Mouse (Mus musculus): ENCODE data around the gene Pcsk5. TPM values are rescaled to one million over a fixed set of nuclear protein-coding genes. Genes with fewer than 3 reads are reported as not detected.

Pcsk5 gene
- polyA plus RNA-seq, 1 experiment: 1.2 TPM

GRCm38 (mm10) chr19:17514456-17514855 lies 323.0 kb downstream of the Pcsk5 start:
- no peak for DNase-seq (ENCODE audit: low read depth in 1 of 2, low spot score in 2 of 2)
- WGBS: 76% methylated on average over 3 of the region's 3 CpGs
- Histone ChIP-seq H3K27me3 (ENCODE audit: control insufficient read depth, insufficient read depth, low read length) (no peaks in the 10 kb centered on the region), H3K4me3 (ENCODE audit: extremely low read depth, insufficient read depth, insufficient read length) (no peak overlapping the region), H3K4me1 (ENCODE audit: control insufficient read depth, insufficient read depth, insufficient read length) (no peaks in the 10 kb centered on the region), H3K36me3 (ENCODE audit: control insufficient read depth, insufficient read depth, low read length) (no peaks in the 10 kb centered on the region), H3K27ac (ENCODE audit: insufficient read depth, low read length) (no peak overlapping the region)
- TF ChIP-seq POLR2A (IDR thresholded peaks at IDR 0.05; ENCODE audit: low read depth, low read length) (no peak), CTCF (IDR thresholded peaks at IDR 0.05; ENCODE audit: extremely low read depth, insufficient read depth, insufficient read length, insufficient replicate concordance) (no peak)

- Histone ChIP-seq H3K4me3 (ENCODE audit: extremely low read depth, insufficient read depth, insufficient read length) (no peak overlapping the region), H3K4me1 (ENCODE audit: control insufficient read depth, insufficient read depth, insufficient read length) (no peaks in the 10 kb centered on the region), H3K36me3 (ENCODE audit: control insufficient read depth, insufficient read depth, low read length) (no peaks in the 10 kb centered on the region), H3K27ac (ENCODE audit: insufficient read depth, low read length) (no peak overlapping the region), H3K27me3 (ENCODE audit: control insufficient read depth, insufficient read depth, low read length) (no peaks in the 10 kb centered on the region)
- no peak for DNase-seq (ENCODE audit: low read depth in 1 of 2, low spot score in 2 of 2)
- TF ChIP-seq POLR2A (IDR thresholded peaks at IDR 0.05; ENCODE audit: low read depth, low read length) (no peak), CTCF (IDR thresholded peaks at IDR 0.05; ENCODE audit: extremely low read depth, insufficient read depth, insufficient read length, insufficient replicate concordance) (no peak)
- 60% methylated on average over 5 of the region's 5 CpGs for WGBS
Observed at GRCm38 (mm10) chr19:17511283-17511682, 326.1 kb downstream of the Pcsk5 start.

GRCm38 (mm10) chr19:17504212-17504611 lies 333.2 kb downstream of the Pcsk5 start:
- Histone ChIP-seq H3K36me3 (ENCODE audit: control insufficient read depth, insufficient read depth, low read length) (no peaks in the 10 kb centered on the region), H3K4me3 (ENCODE audit: extremely low read depth, insufficient read depth, insufficient read length) (no peak overlapping the region), H3K4me1 (ENCODE audit: control insufficient read depth, insufficient read depth, insufficient read length) (no peaks in the 10 kb centered on the region), H3K27me3 (ENCODE audit: control insufficient read depth, insufficient read depth, low read length) (no peaks in the 10 kb centered on the region), H3K27ac (ENCODE audit: insufficient read depth, low read length) (no peak overlapping the region)
- no peak for DNase-seq (ENCODE audit: low read depth in 1 of 2, low spot score in 2 of 2)
- TF ChIP-seq POLR2A (IDR thresholded peaks at IDR 0.05; ENCODE audit: low read depth, low read length): no peak
- TF ChIP-seq CTCF (IDR thresholded peaks at IDR 0.05; ENCODE audit: extremely low read depth, insufficient read depth, insufficient read length, insufficient replicate concordance): no peak
- 75% methylated on average over 6 of the region's 6 CpGs for WGBS

GRCm38 (mm10) chr19:17498586-17499235 lies 338.7 kb downstream of the Pcsk5 start:
- H3K4me3 ChIP-seq (ENCODE audit: extremely low read depth, insufficient read depth, insufficient read length): no peak overlapping the region
- no peaks in the 10 kb centered on the region for H3K27me3 ChIP-seq (ENCODE audit: control insufficient read depth, insufficient read depth, low read length)
- no peaks in the 10 kb centered on the region for H3K4me1 ChIP-seq (ENCODE audit: control insufficient read depth, insufficient read depth, insufficient read length)
- TF ChIP-seq CTCF (IDR thresholded peaks at IDR 0.05; ENCODE audit: extremely low read depth, insufficient read depth, insufficient read length, insufficient replicate concordance) (no peak), POLR2A (IDR thresholded peaks at IDR 0.05; ENCODE audit: low read depth, low read length) (no peak)
- DNase-seq (ENCODE audit: low read depth in 1 of 2, low spot score in 2 of 2): no peak
- no peaks in the 10 kb centered on the region for H3K36me3 ChIP-seq (ENCODE audit: control insufficient read depth, insufficient read depth, low read length)
- no peak overlapping the region for H3K27ac ChIP-seq (ENCODE audit: insufficient read depth, low read length)
- whole genome bisulfite sequencing: 85% methylated on average over 7 of the region's 7 CpGs

GRCm38 (mm10) chr19:17496131-17496530 lies 341.3 kb downstream of the Pcsk5 start:
- WGBS: 100% methylated on average over 1 of the region's 1 CpGs
- no peaks in the 10 kb centered on the region for H3K27me3 ChIP-seq (ENCODE audit: control insufficient read depth, insufficient read depth, low read length)
- TF ChIP-seq CTCF (IDR thresholded peaks at IDR 0.05; ENCODE audit: extremely low read depth, insufficient read depth, insufficient read length, insufficient replicate concordance): no peak
- DNase-seq (ENCODE audit: low read depth in 1 of 2, low spot score in 2 of 2): no peak
- H3K4me1 ChIP-seq (ENCODE audit: control insufficient read depth, insufficient read depth, insufficient read length): no peaks in the 10 kb centered on the region
- H3K4me3 ChIP-seq (ENCODE audit: extremely low read depth, insufficient read depth, insufficient read length): no peak overlapping the region
- no peaks in the 10 kb centered on the region for H3K36me3 ChIP-seq (ENCODE audit: control insufficient read depth, insufficient read depth, low read length)
- H3K27ac ChIP-seq (ENCODE audit: insufficient read depth, low read length): no peak overlapping the region

GRCm38 (mm10) chr19:17491822-17492544 lies 345.4 kb downstream of the Pcsk5 start:
- Histone ChIP-seq H3K27ac (ENCODE audit: insufficient read depth, low read length) (no peak overlapping the region), H3K27me3 (ENCODE audit: control insufficient read depth, insufficient read depth, low read length) (no peaks in the 10 kb centered on the region), H3K4me1 (ENCODE audit: control insufficient read depth, insufficient read depth, insufficient read length) (no peaks in the 10 kb centered on the region), H3K4me3 (ENCODE audit: extremely low read depth, insufficient read depth, insufficient read length) (no peak overlapping the region), H3K36me3 (ENCODE audit: control insufficient read depth, insufficient read depth, low read length) (no peaks in the 10 kb centered on the region)
- DNase-seq (ENCODE audit: low read depth in 1 of 2, low spot score in 2 of 2): no peak
- 90% methylated on average over 9 of the region's 9 CpGs for WGBS
- no peak for TF ChIP-seq CTCF (IDR thresholded peaks at IDR 0.05; ENCODE audit: extremely low read depth, insufficient read depth, insufficient read length, insufficient replicate concordance)
- no peak for TF ChIP-seq POLR2A (IDR thresholded peaks at IDR 0.05; ENCODE audit: low read depth, low read length)

- DNase-seq (ENCODE audit: low read depth in 1 of 2, low spot score in 2 of 2): no peak
- no peak overlapping the region for H3K4me3 ChIP-seq (ENCODE audit: extremely low read depth, insufficient read depth, insufficient read length)
- TF ChIP-seq POLR2A (IDR thresholded peaks at IDR 0.05; ENCODE audit: low read depth, low read length) (no peak), CTCF (IDR thresholded peaks at IDR 0.05; ENCODE audit: extremely low read depth, insufficient read depth, insufficient read length, insufficient replicate concordance) (no peak)
- H3K27me3 ChIP-seq (ENCODE audit: control insufficient read depth, insufficient read depth, low read length): no peaks in the 10 kb centered on the region
- no peaks in the 10 kb centered on the region for H3K36me3 ChIP-seq (ENCODE audit: control insufficient read depth, insufficient read depth, low read length)
- 94% methylated on average over 3 of the region's 3 CpGs for WGBS
- H3K27ac ChIP-seq (ENCODE audit: insufficient read depth, low read length): no peak overlapping the region
- no peaks in the 10 kb centered on the region for H3K4me1 ChIP-seq (ENCODE audit: control insufficient read depth, insufficient read depth, insufficient read length)
Observed at GRCm38 (mm10) chr19:17491322-17491721, 346.1 kb downstream of the Pcsk5 start.
